Comparison of ENCODE assay signal across 8 mouse cellular contexts in the genomic region with DNA sequence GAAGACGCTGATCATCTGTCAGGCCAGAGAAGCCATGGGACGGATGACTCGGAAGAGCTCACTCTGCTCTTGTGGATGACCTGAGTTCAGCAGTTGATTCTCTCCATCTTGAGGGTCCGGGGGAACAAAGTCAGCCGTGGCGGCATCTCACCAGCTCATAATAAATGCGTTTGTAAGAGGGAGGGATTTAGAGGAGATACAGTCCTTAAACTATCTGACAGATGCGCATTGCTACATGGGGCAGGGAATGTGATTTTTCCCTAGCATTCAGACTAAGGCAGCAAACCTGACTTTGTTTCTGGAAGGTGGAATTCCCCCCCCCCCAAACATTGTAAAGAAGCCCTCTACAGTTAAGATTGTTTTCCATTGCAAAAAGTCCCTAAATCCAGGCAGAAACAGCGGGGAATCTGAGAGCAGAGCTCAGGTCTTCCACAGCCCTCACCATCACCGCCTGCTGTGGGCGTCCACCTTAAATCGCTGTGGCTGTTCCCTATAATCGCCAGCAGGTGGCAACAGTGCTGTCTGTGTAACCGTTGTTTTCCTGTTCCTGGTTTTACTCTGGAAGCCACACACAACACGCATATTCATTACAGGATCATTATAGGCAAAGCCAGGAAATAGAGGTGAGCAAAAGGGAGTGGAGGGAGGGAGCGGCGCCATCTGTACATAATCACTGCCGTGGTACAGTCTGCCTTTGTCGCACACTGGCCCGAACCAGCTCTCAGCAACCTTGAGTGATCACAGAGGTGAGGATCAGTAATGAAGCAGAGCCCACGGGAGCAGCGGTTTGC.
DNase-seq lines count a peak whose midpoint lies in the region; ATAC-seq and TF ChIP-seq lines count a peak whose summit lies in the region.

No protein-coding gene starts in this region.

- H3K27ac ChIP-seq in hindbrain, embryonic 12.5 days, result no peak overlapping the region
- no peak overlapping the region for H3K27ac ChIP-seq in lung, postnatal 0 days (ENCODE audit: low read length)

- peak overlapping the region; percentile 14 for H3K4me3 ChIP-seq in hindbrain, embryonic 12.5 days
- H3K4me3 ChIP-seq in lung, postnatal 0 days (ENCODE audit: low read depth, low read length), result no peak overlapping the region

- ATAC-seq in Patski, result peak; percentile 62
- peak; percentile 68 for ATAC-seq in hindbrain, embryonic 12.5 days (ENCODE audit: low FRiP score)
- ATAC-seq in lung, postnatal 0 days, result peak; percentile 61

- no peak for DNase-seq in Patski (ENCODE audit: low read depth, low spot score)
- peak; percentile 74 for DNase-seq in cerebellum, adult 9-11 months
- DNase-seq in frontal cortex, postnatal 10 days (ENCODE audit: low spot score in 2 of 2), result peak; percentile 63 to 82
- peak; percentile 83 to 87 for DNase-seq in layer of hippocampus, postnatal 10 days (ENCODE audit: low spot score in 2 of 2)
- DNase-seq in lung, postnatal 0 days (ENCODE audit: low spot score), result peak; percentile 92
- DNase-seq in ovary, postnatal 14 days (ENCODE audit: low spot score), result peak; percentile 69
- peak; percentile 47 to 67 for DNase-seq in thymus, postnatal 10 days (ENCODE audit: low spot score in 2 of 2)

- peaks cover 2% of the 10 kb centered on the region for H3K4me1 ChIP-seq in hindbrain, embryonic 12.5 days
- H3K4me1 ChIP-seq in lung, postnatal 0 days (ENCODE audit: insufficient read depth, low read depth, low read length), result no peaks in the 10 kb centered on the region

- H3K36me3 ChIP-seq in hindbrain, embryonic 12.5 days, result no peaks in the 10 kb centered on the region
- no peaks in the 10 kb centered on the region for H3K36me3 ChIP-seq in lung, postnatal 0 days (ENCODE audit: insufficient read depth, low read length)

- H3K27me3 ChIP-seq in Patski, result peaks cover 31% of the 10 kb centered on the region
- no peaks in the 10 kb centered on the region for H3K27me3 ChIP-seq in hindbrain, embryonic 12.5 days
- H3K27me3 ChIP-seq in lung, postnatal 0 days (replicated peaks; ENCODE audit: insufficient read depth, low read length), result no peaks in the 10 kb centered on the region

- TF ChIP-seq CTCF in Patski (IDR thresholded peaks at IDR 0.05), result peak; percentile 93
- TF ChIP-seq CTCF in lung, postnatal 0 days (IDR thresholded peaks at IDR 0.05), result peak; percentile 98

- peak; percentile 40; the same call in 1 of the 2 replicates for TF ChIP-seq EP300 in lung, postnatal 0 days (IDR thresholded peaks at IDR 0.05)

- CTCF ChIA-PET in Patski (lab: Charles Lee), result interaction anchor here (0.8 to 2.6 kb wide), 6 partner anchors 11 to 464 kb away, joined by 3 to 14 read pairs (median 4); no protein-coding TSS in a partner anchor

- H3K9me3 ChIP-seq in hindbrain, embryonic 12.5 days (replicated peaks), result no peaks in the 10 kb centered on the region
- H3K9me3 ChIP-seq in lung, postnatal 0 days (ENCODE audit: low read length), result no peaks in the 10 kb centered on the region

- POLR2A ChIA-PET in Patski (lab: Charles Lee), result interaction anchor here (1.4 kb wide), 1 partner anchor 54 kb away, joined by 4 read pairs; no protein-coding TSS in a partner anchor

- H3K9ac ChIP-seq in hindbrain, embryonic 12.5 days, result peak overlapping the region; percentile 23; the same call in 1 of the 2 replicates
- H3K9ac ChIP-seq in lung, postnatal 0 days (replicated peaks; ENCODE audit: low read depth), result no peak overlapping the region

- in situ Hi-C loops in Patski (cut with MboI; ENCODE audit: low pct_unique_long_range_greater_than_20kb), result no loop called here

- 29% methylated on average over 22 of the region's 22 CpGs for WGBS in hindbrain, embryonic 12.5 days
- WGBS in lung, postnatal 0 days, result 17% methylated on average over 22 of the region's 22 CpGs

- peak overlapping the region; percentile 49 for H3K4me2 ChIP-seq in hindbrain, embryonic 12.5 days (replicated peaks)
- peak overlapping the region; percentile 51 for H3K4me2 ChIP-seq in lung, postnatal 0 days (replicated peaks; ENCODE audit: low read depth, low read length)
